Mouse (Mus musculus) left cerebral cortex, adult 9 months (tissue): ENCODE measurements at regions not wholly inside any gene's neighbourhood (a gene's known extent, or its start where the extent isn't known, plus 50 kb on each side); places are given as distances from the start of the nearest gene placed in this dataset.

ENCODE experiments used
- DNase-seq, 2 experiments: peaks; one replicate each; pipeline ENCODE4 v3.0.0; 2022; ENCODE audit warnings: low spot score in 2 of 2

DNA sequence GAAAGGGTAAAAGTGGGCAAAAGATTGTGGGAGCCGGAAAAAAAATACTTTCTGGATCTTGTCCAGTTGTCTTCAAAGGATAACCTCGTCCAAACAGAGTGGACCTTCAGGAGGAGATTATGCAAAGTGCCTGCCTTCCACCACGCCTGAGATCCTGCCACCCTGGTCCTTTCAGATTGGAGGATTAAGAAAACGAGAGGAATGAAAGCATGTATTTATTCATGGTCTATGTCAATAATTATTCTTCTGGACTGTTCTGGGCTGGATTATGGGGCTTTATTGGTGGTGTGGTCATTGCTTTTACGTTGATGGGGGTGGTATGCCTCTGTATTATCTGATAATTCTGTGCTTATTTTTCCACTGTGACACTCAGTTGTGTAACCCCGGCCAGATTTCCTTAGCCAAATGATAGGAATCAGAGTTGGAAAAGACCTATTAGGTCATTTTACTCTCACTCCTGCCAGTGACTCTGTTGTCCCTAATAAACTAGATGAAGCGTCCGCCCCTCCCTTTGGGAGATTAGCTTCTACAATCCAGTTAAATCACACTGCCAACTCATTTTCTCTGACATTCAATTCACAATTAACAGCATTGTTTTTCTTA, 656.3 kb downstream of the Slc22a22 start:
- no peak for DNase-seq

DNA sequence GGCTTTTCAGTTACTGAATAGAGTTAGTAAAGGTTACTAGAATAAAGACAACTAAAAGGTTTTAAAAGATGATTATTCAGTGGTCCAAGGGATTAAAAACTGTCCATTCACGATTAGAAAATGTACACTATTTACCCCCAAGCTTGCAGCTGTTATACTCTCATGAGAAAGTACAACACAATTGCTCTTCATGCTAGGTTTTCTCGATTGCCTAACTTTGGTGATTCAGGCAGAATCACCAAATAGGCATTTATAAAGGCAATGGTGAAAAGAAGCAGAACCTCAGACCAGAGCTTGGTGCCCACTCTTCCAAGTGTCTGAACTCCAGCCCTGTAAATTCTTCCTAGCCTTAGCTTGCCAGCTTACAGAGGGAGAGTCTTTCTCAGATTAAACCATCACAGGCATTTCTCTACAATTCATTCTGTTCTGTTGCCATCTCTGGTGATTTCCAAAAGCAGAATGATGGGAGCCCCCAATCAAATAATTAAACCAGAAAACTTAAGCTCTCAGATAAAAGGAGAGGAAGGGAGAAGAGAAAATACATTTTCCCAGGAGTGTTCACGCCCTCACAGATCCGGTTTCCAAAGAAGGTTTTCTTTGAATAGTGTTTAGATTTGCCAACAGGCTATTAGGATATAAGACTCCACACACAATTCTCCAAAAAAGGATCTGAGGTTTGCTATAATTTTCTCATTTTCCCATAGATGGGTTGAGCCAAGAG, 657.0 kb downstream of the Slc22a22 start:
- no peak for DNase-seq

DNA sequence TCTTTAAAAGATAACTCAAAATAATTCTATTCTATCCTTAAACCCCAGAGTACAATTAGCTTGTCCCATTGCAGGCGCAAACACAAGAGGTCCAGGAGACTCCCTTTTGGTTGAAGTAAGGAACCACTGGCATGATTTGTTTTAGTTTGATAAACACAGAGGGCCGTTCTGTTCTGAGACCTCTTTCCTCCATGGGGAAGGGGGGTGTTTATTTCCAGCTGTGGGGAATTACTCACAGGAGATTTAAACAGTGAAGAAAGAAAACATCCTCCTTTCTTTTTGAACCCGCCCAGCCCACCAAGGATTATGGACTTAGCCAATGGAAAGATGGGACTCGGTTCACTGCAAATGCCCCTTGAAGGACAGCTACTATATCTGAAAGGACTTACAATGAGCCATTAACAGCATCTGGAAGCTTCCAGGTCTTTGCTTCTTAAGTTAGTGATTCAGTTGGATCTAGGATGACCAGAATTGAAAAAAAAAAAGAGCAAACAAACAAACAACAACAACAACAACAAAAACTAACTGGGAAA, 659.2 kb downstream of the Slc22a22 start:
- no peak for DNase-seq

DNA sequence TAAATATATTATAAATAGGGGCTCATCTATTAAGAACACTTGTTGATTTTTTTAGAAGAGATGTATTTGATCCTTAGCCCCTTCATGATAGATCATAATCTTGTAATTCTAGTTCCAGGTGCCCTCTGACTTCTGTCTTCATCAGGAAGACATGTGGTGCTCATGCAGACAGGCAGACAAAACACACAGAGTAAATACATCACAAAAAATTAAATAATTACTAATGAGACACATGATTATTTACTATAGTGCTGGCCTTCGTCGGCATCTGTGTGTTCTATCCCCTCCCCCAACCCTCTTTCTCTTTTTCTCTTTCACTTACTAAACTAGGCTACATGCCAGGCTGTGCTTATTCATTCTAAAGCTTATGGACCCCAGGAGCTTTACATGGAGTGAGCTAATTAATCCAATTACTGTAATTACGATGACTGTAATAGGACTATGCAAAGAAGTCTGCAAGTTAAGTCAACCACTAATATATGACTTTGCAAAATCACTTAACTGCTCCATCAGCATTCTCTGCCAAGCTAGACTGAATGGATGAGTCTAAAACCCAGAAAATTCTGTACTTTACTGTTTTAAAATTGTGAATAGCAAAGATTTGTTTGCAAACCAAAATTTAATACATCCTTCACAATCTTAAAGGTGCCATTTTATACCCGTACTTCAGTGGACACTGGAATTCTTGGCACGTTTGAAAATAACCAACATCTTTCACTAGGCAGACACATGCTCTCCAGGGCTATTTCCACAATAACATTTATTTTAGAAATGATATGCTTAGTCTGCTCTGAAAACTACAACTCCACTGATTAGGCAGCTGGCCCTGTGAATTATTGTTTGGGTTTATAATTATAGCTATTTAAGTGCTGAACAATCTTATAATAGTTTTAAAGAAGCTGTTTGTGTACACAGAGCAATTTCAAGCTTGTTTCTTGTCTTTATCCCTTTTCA, 659.9 kb downstream of the Slc22a22 start:
- DNase-seq = no peak

DNA sequence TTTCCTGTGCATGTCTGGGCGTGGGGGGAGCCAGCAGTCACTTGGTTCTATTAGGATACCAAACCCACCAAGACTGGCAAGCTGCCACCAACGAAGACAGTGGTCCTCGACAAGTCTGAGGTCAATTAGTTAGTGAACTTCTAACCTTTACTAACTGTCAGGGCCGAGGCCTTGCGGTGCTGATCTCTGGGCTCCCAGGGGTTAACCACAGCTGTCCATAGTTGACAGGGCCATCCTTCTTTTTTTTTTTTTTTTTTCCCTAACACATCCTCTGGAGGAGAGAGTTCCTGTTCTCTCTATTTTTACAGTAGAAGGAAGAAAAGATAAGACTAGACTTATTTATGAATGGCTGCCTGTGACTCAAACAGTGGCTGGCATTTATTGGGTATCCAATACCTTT, 663.5 kb downstream of the Slc22a22 start:
- DNase-seq = no peak

DNA sequence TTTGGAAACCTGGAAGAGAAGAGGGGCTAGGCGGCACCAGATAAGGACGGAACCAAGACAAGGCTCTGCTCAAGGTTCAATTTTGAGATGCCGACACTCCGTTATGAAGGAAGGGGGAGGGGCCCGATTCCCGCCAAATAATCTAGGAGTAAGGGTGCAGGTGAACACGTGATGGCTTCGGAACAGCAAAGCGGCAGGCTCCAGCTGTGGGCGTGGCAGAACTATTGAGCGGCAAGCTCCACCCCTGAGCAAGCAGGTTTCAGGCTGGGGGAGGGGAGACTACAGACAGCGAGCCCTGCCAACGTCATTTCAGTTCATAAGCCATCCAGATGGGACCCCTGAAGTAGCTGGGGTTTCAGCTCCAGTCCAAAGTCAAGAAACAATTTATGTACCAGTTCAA, 667.3 kb downstream of the Slc22a22 start:
- DNase-seq = no peak

- DNase-seq = no peak
These were observed 669.8 kb downstream of the Slc22a22 start for GRCm38 (mm10) chr15:56807611-56808010.

- DNase-seq = no peak
These were observed 675.5 kb downstream of the Slc22a22 start for GRCm38 (mm10) chr15:56801933-56802332.

- DNase-seq = no peak
These were observed 702.0 kb downstream of the Slc22a22 start for GRCm38 (mm10) chr15:56775431-56775830.

- DNase-seq = no peak
These were observed 702.6 kb downstream of the Slc22a22 start for GRCm38 (mm10) chr15:56774648-56775393.

DNA sequence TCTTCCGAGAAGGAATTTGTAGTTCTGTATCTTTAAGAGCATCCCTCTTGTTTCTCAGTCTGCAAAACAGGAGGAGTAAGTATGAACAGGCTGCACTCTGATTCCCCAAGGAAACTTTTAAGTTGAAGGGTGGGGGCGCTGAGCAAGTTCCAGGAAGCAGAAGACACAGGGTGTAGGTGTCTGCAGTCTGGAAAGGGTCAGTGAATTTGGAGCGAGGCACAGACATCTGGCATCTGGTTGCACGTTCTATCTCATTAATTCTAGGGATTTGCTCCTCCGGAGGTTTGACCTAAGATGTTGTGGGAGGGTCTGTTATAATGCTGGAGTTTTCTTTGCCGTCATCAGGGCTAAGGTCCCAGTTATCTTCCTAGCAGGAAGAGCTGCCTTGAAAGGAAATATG, 711.1 kb downstream of the Slc22a22 start:
- DNase-seq = no peak

DNA sequence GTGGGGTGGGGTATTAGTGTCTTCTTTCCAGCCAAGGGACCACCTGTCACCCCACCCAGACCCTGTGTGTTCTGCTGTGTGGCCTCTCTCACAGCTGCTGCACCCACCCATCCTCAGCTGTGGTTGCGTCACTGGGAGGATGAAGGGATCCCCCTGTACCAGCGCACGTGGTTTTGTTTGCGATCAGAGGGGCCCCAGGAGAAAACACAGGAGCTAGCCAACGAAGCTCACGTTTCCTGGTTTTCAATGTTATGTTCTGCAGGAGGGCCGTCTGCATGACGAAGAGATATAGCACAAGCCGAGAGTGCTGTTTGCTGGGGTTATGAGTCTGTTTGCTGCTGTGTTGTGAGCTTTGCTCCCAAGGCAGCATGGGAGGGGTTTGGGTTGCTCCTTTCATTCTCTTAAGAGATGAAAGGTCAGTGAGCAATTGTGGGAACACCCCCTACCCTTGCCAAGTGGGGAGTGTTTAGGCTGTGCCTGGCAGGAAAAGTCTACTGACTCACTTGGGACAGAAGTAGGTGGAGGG, 712.4 kb downstream of the Slc22a22 start:
- no peak for DNase-seq

DNA sequence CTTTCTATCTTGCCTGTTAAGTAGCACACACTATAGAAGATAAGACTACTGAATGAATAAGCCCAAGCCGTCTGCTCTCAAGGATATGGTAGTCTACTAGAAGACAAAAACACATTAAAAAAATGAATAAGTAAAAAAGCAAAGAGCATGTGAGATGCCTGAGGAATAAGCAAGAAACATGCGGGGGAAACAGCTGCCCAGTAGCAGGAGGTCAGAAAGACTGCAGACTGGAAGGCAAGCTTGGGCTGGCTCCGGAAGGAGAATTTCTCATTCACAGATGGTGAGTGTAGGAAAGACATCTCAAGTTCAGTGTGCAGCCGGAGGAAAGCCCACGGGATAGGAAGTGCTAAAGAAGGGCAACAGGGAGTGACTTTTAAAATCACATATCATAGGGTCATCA, 713.4 kb downstream of the Slc22a22 start:
- DNase-seq = no peak

DNA sequence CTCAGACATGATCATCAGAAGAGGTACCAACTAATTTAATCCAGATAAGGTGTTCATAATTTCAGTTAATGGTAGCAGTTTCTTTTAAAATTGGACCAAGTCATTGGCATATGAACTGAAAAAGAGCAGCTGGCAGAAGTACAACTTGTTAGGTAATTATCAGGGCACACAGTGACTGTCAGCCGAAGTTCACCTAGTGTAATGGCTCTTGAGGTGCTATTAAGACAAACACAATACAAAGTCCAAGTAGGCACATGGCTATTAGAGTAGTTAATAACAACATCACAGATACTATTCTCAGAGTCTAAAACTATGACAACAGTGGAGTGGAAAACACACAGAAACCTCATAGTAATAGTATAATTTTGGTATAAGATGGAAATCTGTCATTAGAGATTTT, 730.7 kb downstream of the Slc22a22 start:
- no peak for DNase-seq

DNA sequence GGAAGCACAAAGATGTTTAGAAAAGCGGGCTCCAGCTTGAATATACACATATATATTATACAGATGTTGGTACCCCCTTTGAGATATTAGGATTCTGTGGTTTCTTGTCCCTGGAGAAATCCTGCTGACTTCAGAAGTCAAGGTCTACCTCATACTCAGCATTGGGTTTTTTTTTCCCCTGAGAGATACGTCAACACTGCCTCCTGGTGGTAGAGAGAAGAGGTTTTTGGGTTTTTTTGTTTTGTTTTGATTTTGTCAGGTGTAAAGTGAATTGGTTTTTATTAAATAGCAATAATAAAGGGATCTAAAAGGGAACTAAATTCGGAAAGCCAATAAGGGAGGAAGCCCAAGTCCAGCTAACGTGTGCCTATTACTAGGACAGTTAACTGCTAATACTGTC, 732.5 kb downstream of the Slc22a22 start:
- peak in 1 of 2 experiments; percentile 2 for DNase-seq
